Mouse (Mus musculus) heart, adult 2 months (tissue): Measurements from ENCODE around the gene AC134908.4. TPM values are rescaled to one million over a fixed set of nuclear protein-coding genes. Genes with fewer than 3 reads are reported as not detected.

ENCODE experiments used
- DNase-seq, 2 experiments: peaks; one replicate each; pipeline ENCODE4 v3.0.0; 2021
- H3K27ac ChIP-seq: fragments of 200-600 bp; 2 replicates; pipeline ENCODE4 v1.8.1; 2022
- H3K27me3 ChIP-seq: fragments of 200-500 bp; 2 replicates; pipeline ENCODE4 v1.6.1; 2012; ENCODE audit warnings: mild to moderate bottlenecking, low read length, inconsistent platforms, mixed read lengths; ENCODE audit not compliant: control insufficient read depth, insufficient read depth
- H3K36me3 ChIP-seq: fragments of 200-500 bp; 2 replicates; pipeline ENCODE4 v1.6.1; 2012; ENCODE audit warnings: low read length, inconsistent platforms; ENCODE audit not compliant: control insufficient read depth, insufficient read depth
- H3K4me1 ChIP-seq: fragments of 200-500 bp; 2 replicates; pipeline ENCODE4 v1.6.1; 2011; ENCODE audit warnings: low read length; ENCODE audit not compliant: control insufficient read depth, insufficient read depth
- H3K4me3 ChIP-seq: fragments of 200-600 bp; 2 replicates; pipeline ENCODE4 v1.8.1; 2022
- H3K79me2 ChIP-seq: fragments of 200-500 bp; replicated peaks from 2 replicates; pipeline ENCODE4 v1.6.1; 2012; ENCODE audit warnings: mild to moderate bottlenecking, inconsistent platforms, low read length, moderate library complexity, mixed read lengths; ENCODE audit not compliant: control insufficient read depth, insufficient read depth
- H3K9ac ChIP-seq: fragments of 200-500 bp; 2 replicates; pipeline ENCODE4 v1.6.1; 2012; ENCODE audit warnings: low read depth, mild to moderate bottlenecking, control low read depth, inconsistent platforms, low read length, mixed read lengths
- CTCF ChIP-seq: fragments of 200-600 bp; IDR thresholded peaks from 2 replicates; pipeline ENCODE4 v1.8.1; 2022; ENCODE audit warnings: antibody characterized with exemption, mild to moderate bottlenecking, moderate library complexity
- EP300 ChIP-seq: fragments of 200-500 bp; IDR thresholded peaks from 2 replicates; pipeline ENCODE4 v1.6.1; 2011; ENCODE audit warnings: low read depth, low read length, control low read depth; ENCODE audit not compliant: insufficient read depth
- POLR2A ChIP-seq: fragments of 200-500 bp; IDR thresholded peaks from 2 replicates; pipeline ENCODE4 v1.6.1; 2011; ENCODE audit warnings: mild to moderate bottlenecking, low read depth, low read length, control low read depth; ENCODE audit not compliant: insufficient read depth
- WGBS: fragments of 180-500 bp; shearing (Covaris S2); methylation state at CpG from one replicate; pipeline ENCODE4 v1.1.7; 2018; 5-methylcytosine and 5-hydroxymethylcytosine counted together
- intact Hi-C: fragments of 180-260 bp; cut with DNase I; formaldehyde crosslinking; loops from one replicate; pipeline ENCODE4 v1.15.1; 2025
- polyA plus RNA-seq: library from polyadenylated mRNA; depleted of rRNA; stranded (reverse); fragments of >200 nt; gene quantifications from 2 replicates; pipeline ENCODE4 v1.2.3, GENCODE M21; 2012
- total RNA-seq, 2 experiments: library from RNA; stranded (reverse); gene quantifications; 2 replicates each; pipeline ENCODE4 v1.2.3; 2021

The AC134908.4 gene
- total and polyA plus RNA-seq, 3 experiments: not detected

DNA sequence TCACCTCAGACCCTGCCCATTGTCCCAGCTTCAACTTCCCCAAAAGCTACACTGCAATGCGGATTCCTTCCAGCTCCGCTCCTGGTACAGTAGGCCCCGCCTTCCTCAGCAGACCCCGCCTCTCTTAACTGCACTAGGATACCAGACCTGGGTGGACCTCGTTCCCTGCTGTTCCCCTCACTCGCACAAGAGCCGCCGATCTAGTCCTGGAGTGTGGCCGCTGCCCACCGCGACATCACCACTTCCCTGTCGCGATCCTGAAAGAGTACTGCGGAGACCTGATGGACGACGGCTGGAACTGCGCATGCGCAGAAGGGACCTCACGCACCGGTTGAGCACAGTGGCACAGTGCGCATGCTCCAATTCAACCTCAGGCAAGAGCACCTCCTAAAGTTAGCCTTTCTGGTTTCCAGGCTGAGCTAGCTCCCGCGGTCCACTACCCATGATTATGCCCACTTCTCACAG lies 10.1 kb downstream of the AC134908.4 start, which contains the start of gene Haghl:
TSS of gene Haghl (minus strand) at position 393 of the 465 bp plus-strand sequence.
- Histone ChIP-seq H3K27me3 (no peaks in the 10 kb centered on the region), H3K36me3 (no peaks in the 10 kb centered on the region), H3K4me3 (peak within 1 kb of the TSS; percentile 91), H3K9ac (peak within 1 kb of the TSS; percentile 60), H3K79me2 (no peaks in the 10 kb centered on the region), H3K27ac (peak within 1 kb of the TSS; percentile 85), H3K4me1 (peaks cover 2% of the 10 kb centered on the region; the same call in 1 of the 2 replicates)
- peak; percentile 89 for TF ChIP-seq POLR2A
- no peak for TF ChIP-seq EP300
- TF ChIP-seq CTCF: peak; percentile 37
- peak; percentile 93 to 96 for DNase-seq
- intact Hi-C loops: no loop called here
- under 1% methylated on average over 23 of the region's 23 CpGs for WGBS

DNA sequence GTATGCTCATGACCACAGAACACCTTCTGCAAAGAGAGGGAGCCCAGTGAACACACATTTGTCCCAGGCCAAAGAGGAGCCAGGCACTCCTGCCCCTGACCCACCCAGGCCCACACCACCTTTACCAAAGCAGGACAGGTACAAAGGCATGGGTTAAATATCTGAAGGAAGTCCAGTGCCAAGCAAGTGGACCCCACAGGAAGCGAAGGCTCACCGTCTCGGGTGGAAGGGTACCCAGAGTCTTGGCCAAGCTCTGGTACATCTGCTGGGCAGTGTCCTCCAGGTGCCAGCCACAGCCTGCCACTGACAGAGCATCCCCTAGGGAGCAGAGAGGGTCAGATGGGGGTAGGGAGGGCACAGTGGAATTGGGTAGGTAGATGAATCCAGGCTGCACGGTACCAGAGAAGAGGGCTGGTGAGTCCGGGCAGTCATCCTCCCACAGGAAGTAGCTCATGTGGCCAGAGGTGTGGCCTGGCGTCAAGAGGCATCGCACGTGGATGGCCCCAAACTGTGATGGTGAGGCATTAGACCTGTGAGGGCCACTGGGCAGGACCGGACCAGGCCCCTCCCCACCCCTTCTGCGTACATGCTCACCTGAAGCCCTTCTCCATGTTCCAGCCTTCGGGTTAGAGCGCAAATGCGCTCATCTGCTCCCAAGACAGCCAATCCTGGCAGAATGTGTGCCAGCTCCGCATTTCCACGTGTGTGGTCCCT lies 11.4 kb downstream of the AC134908.4 start:
- 76% methylated on average over 15 of the region's 15 CpGs for WGBS
- no peak overlapping the region for H3K9ac ChIP-seq
- H3K79me2 ChIP-seq: no peaks in the 10 kb centered on the region
- DNase-seq: peak in 1 of 2 experiments; percentile 25
- intact Hi-C loops: no loop called here
- H3K4me1 ChIP-seq: peaks cover 2% of the 10 kb centered on the region; the same call in 1 of the 2 replicates
- H3K27ac ChIP-seq: no peak overlapping the region
- no peak overlapping the region for H3K4me3 ChIP-seq
- no peak for TF ChIP-seq EP300
- TF ChIP-seq CTCF: no peak
- TF ChIP-seq POLR2A: peak; percentile 39; the same call in 1 of the 2 replicates
- H3K36me3 ChIP-seq: no peaks in the 10 kb centered on the region
- no peaks in the 10 kb centered on the region for H3K27me3 ChIP-seq

DNA sequence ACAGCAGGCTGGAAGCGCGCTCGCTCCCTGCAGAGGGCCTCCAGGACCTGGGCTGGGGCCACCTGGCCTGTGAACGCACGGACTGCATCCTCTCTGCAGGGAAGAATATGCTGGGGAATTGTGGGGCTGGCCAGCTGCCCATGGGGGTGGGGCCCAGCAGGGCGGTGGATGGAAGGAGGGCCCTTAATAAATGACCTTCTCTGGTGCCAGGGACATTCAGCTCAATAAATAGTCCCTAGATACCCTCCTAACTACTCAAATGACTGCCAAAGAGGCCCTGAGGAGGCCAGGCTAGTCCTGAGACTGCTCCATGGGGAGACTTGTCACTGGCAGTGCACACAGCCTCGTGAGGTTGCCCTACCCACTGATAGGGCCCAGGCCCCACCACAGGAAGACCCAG lies 12.4 kb downstream of the AC134908.4 start:
- TF ChIP-seq EP300 (no peak), POLR2A (no peak), CTCF (no peak)
- no peak overlapping the region for H3K4me3 ChIP-seq
- DNase-seq: peak; percentile 62 to 71
- no peaks in the 10 kb centered on the region for H3K36me3 ChIP-seq
- no peak overlapping the region for H3K9ac ChIP-seq
- no peaks in the 10 kb centered on the region for H3K79me2 ChIP-seq
- WGBS: 39% methylated on average over 7 of the region's 7 CpGs
- intact Hi-C loops: no loop called here
- no peaks in the 10 kb centered on the region for H3K27me3 ChIP-seq
- no peak overlapping the region; the same call in 1 of the 2 replicates for H3K27ac ChIP-seq
- peaks cover 2% of the 10 kb centered on the region; the same call in 1 of the 2 replicates for H3K4me1 ChIP-seq

DNA sequence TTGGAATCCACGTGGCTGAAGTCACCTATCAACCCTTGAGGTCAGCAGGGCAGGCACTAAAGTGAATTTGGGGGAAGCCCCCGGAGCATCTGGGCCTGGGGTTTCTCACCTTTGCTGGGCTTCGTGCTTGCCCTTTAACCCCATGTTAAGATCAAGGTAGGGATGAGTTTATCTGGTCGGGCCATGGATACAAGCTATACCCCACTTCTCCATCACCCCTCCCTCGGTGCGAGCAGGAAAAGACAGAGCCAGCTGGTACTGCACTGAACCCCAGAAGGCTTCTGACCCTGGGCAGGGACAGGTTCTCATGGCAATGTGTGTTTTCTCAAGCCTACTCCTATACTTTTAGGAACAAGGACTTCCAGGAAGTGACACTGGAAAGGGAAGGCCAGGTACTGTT lies 14.1 kb downstream of the AC134908.4 start:
- Histone ChIP-seq H3K36me3 (no peaks in the 10 kb centered on the region), H3K27me3 (no peaks in the 10 kb centered on the region), H3K27ac (no peak overlapping the region), H3K4me1 (peaks cover 2% of the 10 kb centered on the region; the same call in 1 of the 2 replicates), H3K9ac (no peak overlapping the region), H3K79me2 (no peaks in the 10 kb centered on the region), H3K4me3 (no peak overlapping the region)
- no peak for TF ChIP-seq EP300
- DNase-seq: no peak
- intact Hi-C loops: no loop called here
- WGBS: 77% methylated on average over 6 of the region's 6 CpGs

DNA sequence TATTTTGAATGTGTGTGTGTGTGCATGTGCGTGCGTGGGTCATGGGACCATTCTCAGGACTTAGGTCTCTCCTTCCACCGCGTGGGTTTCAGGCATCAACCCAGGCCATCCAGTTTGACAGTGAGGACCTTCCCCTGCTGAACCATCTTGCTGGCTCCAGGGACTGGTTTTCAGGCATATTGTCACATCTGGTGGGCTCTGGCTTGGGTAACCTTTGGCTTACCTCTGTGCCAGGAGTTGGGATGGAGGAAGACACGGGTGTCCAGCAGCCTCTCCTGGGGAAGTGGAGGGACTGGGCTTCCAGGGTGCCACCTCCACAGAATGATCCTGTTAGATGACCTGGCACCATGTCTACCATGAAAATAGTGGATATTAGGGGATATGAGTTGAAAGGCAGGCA lies 17.5 kb downstream of the AC134908.4 start:
- H3K4me3 ChIP-seq: no peak overlapping the region
- no peaks in the 10 kb centered on the region for H3K79me2 ChIP-seq
- peaks cover 6% of the 10 kb centered on the region for H3K4me1 ChIP-seq
- H3K36me3 ChIP-seq: no peaks in the 10 kb centered on the region
- intact Hi-C loops: loop anchor here (10.0 kb wide), 1 partner anchor 1427 kb away; the partner anchor contains the start of gene Lemd2
- DNase-seq: peak in 1 of 2 experiments; percentile 13
- no peak overlapping the region for H3K9ac ChIP-seq
- no peaks in the 10 kb centered on the region for H3K27me3 ChIP-seq
- WGBS: 90% methylated on average over 5 of the region's 5 CpGs
- H3K27ac ChIP-seq: no peak overlapping the region
- TF ChIP-seq EP300: no peak

DNA sequence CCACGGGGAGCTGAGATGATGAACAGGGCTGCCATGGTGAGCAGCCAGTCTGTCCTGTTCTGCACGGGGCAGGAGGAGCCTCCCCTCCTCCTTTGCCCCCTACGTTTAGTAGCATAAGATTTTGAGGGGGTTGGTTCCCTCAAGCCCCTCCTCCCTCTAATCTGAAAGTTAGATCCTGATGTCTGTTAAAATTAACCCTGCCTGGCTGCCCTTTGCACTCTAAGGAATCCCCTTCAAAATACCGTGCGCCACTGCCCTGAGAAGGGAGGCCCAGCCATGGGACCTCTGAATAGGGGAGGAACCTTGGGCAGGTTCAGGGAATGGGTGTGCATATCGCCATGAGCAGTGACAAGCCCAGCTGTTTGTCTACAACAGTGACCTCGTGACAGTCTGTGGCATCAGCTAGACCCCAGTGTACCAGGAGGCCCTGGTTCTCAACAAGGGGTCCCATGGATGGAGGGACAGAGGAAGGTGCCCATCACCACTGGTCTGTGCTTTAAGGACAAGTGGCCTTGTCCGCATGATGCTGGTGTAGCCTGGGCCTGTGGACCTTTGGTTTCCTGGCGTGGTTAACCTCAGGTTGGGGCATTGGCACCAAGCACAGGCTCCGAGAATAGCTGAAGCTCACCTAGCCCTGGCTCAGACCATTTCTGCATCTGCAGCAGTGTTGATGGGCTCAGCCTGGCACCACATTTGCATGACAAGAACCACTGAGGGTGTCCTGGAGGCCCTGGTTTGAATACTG lies 20.0 kb downstream of the AC134908.4 start:
- no peak overlapping the region for H3K4me3 ChIP-seq
- DNase-seq: no peak
- no peaks in the 10 kb centered on the region for H3K27me3 ChIP-seq
- no peak overlapping the region for H3K9ac ChIP-seq
- no peak overlapping the region for H3K27ac ChIP-seq
- intact Hi-C loops: loop anchor here (10.0 kb wide), 1 partner anchor 1429 kb away; the partner anchor contains the start of gene Lemd2
- peaks cover 6% of the 10 kb centered on the region for H3K4me1 ChIP-seq
- WGBS: 83% methylated on average over 10 of the region's 10 CpGs
- no peaks in the 10 kb centered on the region for H3K79me2 ChIP-seq
- no peaks in the 10 kb centered on the region for H3K36me3 ChIP-seq
- TF ChIP-seq CTCF: no peak
- TF ChIP-seq EP300: no peak
- TF ChIP-seq POLR2A: no peak
